Mouse (Mus musculus) thymus, postnatal 14 days (tissue): ENCODE measurements around the gene Prdm1.

ENCODE experiments used
- DNase-seq: peaks from one replicate; pipeline ENCODE4 v3.0.0; 2021

Gene Prdm1

DNA sequence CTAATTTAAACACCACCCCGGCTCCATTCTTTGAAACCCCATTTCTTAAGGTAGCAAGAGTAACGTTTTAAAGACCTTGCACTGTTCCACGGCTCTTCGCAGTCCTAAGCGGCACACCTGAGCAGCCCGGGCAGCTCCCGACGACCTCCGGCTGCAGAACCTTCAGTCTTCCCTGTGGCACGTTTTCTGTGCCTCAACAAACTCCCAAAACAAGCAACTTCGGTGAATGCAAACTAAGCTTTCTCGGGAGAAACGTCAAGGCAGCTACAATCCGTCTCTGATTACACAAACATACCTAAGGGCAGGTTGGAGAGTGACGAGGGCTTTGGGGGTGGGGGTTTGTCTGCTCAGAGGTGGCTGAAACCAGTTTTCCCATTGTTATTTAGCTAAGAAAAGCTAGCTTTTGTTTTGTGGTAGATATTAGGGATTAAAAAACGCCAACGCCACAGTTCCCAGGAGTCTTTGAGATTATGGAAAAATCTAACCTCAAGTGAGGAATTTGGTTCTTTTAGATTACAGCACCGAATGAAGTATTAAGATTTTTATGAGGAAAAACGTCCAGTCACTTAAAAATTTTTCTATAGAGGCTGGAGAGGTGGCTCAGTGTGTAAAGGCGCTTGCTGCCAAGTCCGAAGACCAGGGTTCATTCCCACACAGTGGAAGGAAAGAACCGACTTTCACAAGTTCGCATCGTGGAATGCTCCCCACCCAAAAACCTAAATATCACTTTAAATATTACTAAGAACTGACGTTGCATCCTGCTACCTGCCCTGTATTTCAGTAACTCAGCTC is at the start of gene Prdm1:
Gene Prdm1 (minus strand): TSS at position 211 of the 792 bp plus-strand sequence.
- DNase-seq, result peak; percentile 6

DNA sequence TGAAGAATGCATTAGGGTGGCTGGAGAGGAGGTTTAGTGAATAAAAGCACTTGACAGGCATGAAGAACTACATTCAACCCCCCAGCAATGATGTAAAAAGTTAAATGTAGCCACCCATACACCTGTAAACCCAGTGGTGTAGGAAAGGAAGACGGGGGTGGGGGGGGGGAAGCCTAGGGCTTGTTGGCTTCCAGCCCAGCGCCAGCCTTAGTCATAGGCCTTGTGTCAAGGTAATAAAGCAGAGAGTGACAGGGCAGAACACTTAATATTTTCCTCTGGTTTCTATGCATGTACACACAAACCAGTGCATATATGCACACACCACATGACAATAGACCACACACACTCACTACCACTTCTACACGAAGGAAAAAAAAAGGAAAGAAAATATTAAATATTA is 37.7 kb upstream of the Prdm1 start:
- DNase-seq, result no peak

- DNase-seq, result no peak
These were observed 36.8 kb upstream of the Prdm1 start for GRCm38 (mm10) chr10:44565109-44565508.

DNA sequence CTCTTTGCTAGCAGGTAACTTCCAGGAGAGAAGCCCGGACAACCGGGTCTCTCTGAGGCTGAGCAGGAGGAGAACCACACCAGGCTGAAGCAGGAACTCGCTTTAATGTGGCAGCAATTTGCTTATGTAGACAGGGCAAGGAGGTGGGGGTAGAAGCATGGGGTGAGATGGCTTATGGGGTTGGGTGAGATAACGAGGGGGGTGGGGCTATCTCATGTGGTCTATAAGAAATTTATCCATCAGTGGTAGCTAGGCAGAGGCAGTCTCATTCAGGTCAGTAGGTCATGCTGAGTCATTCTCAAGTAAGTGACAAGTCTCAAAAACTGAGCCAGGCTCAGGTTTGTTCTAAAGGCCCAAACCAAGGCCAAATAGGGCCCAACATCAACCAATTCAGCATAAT is 28.5 kb upstream of the Prdm1 start:
- DNase-seq, result no peak

DNA sequence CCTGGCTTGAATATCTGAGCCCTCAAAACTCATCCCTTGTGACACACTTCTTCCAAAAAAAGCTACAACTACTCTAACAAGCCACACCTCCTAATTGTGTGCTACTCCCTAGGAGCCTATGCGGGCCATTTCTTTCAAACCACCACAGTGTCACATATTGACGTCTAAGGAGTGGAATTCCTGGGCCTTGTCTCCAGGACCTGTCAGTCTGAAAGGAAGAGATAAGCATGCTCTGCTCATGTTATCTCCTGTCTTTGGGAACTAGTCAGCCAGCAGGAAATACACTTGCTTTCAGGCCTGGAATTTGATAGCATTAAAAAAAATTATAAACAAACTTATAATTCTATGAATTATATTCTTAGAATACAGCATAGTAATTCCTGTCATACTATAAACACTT is 27.0 kb upstream of the Prdm1 start:
- no peak for DNase-seq

DNA sequence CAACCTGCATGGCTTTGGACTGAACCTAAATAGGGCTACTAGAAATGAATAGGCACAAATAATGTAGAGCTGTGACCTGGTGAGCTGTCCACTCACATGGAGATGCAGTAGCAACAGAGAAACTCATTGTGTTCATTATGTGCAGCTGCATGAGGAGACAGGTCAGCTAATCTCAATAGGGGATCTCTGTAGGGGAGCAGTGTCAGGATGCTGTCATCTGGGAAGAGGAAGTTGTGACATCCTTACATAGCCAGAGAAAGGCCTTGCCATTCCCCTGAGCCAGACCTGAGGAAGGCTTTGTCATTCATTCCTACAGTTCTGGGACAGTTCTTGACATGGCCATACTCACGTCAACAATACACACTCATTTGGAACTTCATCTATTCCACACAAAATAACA is 25.3 kb upstream of the Prdm1 start:
- no peak for DNase-seq

- DNase-seq, result no peak
These were observed 10.8 kb upstream of the Prdm1 start for GRCm38 (mm10) chr10:44539033-44539578.

DNA sequence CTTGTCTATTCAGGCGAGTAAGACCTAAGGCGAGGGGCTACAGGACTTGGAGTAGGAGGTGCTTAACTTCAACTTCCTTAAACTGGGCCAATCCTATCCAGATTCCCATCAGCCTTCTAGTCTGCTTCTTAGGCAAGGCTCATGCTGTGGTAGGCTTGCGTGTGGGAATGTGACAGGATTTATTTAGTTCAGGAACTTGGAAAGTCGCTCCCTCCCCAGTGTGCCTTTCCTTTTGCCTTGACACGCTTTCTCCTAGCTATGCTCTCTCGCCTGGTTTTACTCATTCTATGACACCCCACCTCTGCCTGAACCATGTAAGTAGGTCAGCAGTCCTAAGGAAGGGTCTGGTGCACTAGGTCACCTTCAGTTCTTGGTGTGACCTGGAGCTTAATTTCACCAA is 9.8 kb upstream of the Prdm1 start:
- no peak for DNase-seq

- no peak for DNase-seq
These were observed 1.7 kb upstream of the Prdm1 start for GRCm38 (mm10) chr10:44530067-44530360.

GRCm38 (mm10) chr10:44529218-44530066 is 1.1 kb upstream of the Prdm1 start:
- DNase-seq, result peak; percentile 92

- no peak for DNase-seq
These were observed 650 bp downstream of the Prdm1 start for GRCm38 (mm10) chr10:44527651-44528050.

GRCm38 (mm10) chr10:44526751-44527591 is 1.3 kb downstream of the Prdm1 start:
- DNase-seq, result no peak

DNA sequence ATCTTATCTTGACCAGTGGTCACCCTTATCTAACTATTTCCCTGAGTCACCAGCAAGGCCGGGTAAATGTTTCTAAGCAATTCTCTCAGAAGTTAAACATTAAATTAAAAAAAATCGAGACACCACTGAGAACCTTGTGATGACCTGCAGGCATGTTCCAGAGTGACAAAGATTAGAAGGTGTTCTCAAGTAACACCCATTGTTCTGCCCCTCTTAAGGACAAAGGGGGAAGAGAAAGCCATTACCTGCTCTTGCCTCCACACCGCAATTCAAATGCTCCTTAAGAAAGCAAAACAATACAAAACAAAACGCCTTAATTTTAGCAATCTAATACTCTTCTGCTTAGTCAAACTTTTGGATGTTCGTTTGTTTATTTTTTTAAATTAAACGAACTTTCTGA is 8.1 kb downstream of the Prdm1 start:
- no peak for DNase-seq

DNA sequence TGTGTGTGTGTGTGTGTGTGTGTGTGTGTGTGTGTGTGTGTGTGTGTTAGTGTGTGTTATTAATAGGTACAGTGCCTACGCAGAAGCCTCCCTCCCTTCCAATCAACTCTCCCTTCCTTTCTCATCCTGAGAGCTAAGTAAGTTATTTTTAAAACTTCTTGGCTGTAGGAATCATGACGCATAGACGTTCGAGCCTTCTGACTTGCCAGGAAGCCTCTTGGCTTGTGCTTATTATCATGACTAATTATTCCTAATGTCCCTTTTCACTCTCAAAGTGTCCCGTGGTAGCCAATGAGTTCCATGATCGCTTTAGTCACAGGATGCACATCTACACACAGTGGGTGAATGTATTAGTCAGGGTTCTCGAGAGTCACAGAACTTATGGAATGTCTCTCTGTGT is 9.7 kb downstream of the Prdm1 start:
- DNase-seq, result no peak

GRCm38 (mm10) chr10:44513108-44513507 is 15.2 kb downstream of the Prdm1 start:
- no peak for DNase-seq

- no peak for DNase-seq
These were observed 17.3 kb downstream of the Prdm1 start for GRCm38 (mm10) chr10:44511029-44511428.

DNA sequence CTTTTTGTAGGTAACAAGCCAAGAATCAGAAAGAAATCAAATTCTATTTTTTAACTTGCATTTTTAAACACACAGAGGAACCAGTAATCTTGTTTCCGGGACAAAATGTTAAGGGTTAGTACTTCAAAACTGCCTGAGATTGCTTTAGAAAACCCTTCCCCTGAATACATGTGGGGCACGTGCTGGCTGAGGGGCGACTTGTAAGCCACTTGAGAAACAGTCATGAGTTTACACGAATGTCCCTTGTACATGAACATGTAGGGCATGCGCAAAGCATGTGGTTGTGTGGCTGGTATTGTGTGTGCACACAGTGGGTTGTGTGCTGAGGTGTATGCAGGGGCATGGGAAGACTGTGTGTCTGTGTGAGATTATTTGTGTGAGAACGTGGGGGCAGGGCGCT is 19.7 kb downstream of the Prdm1 start:
- DNase-seq, result no peak

- no peak for DNase-seq
These were observed 20.3 kb downstream of the Prdm1 start for GRCm38 (mm10) chr10:44507984-44508383.

- no peak for DNase-seq
These were observed 25.4 kb downstream of the Prdm1 start for GRCm38 (mm10) chr10:44502891-44503290.

DNA sequence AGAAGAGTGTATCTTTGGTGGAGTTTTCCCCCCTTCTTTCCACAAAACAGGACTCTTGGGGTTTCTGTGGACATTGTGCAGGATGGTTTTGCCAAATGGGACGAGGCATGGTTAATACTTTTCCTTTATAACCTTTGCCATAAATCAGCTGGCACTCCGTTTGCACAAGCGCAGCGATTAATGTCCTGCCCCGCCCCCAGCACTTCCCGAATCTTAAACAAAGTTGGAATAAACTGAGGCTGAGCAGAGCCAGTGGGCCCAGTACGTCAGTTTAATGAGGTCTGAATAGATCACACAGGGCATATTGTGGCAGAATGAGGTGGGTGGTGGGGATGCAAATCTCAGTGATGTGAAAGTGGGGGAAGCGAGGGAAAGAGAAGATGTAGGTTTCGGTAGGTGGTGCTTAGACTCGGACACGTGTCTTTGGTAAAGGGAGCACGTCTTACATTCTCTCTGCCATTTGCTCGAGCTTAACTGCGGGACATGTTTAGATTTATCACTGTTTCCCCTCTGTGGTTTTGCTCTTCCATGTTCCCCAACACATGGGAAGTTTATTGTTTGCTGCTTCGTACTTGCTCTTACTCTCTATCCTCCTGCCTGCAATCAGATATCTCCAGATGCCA is 28.3 kb downstream of the Prdm1 start:
- DNase-seq, result no peak

GRCm38 (mm10) chr10:44493818-44494492 is 34.3 kb downstream of the Prdm1 start:
- no peak for DNase-seq
